Mouse (Mus musculus) mesoderm, embryonic 11.5 days (tissue): ENCODE measurements around the gene Fam207a.

Experiments
- DNase-seq: peaks from one replicate; pipeline ENCODE4 v3.0.0-alpha.2; 2012; ENCODE audit warnings: low read depth, low spot score

The Fam207a gene

DNA sequence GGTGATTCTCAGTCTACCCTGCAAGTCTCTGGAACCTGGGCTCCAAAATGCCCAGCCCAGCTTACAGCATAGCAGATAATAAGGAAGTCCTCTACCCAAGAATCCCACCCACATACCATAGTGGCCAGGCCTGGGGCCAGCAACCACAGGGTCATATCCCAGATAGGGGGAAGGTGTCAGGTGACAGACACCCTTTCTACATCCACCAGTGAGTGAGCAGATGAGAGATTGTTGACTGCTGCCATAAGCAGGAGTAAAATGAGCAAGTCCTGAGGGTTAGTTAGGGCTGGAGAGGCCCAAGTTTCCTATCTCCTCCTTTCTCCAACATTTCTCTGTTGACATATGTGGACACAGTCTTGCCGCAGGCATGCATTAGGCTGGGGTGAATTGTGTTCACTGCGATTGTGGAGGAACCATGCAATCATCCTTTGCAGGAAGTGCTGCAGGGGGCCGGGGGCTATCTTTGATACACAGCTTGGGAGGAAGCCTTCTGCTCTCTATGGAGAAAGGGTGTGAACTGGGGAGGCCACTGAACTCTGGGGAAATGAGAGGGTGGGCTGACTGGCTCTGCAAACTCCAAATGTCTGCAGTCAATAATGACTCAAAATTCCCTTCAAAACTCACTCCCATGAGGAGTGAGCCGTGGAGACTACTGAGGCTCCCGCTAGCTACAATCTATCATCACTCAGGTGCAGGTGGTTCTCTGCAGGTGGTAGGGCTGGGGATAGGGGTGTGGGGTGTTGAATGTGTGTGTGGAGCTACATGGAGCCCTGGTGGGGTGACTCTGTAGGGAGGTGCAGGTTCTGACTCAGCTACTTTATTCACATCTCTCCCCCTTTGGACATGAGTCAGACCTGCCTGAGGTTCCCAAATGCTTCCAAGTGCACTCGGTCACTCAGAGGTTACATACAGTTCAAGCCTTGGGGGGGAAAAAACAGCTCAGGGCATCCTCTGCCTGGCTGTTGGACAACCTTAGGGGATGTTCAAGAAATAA is 15.7 kb upstream of the Fam207a start:
- DNase-seq = no peak

DNA sequence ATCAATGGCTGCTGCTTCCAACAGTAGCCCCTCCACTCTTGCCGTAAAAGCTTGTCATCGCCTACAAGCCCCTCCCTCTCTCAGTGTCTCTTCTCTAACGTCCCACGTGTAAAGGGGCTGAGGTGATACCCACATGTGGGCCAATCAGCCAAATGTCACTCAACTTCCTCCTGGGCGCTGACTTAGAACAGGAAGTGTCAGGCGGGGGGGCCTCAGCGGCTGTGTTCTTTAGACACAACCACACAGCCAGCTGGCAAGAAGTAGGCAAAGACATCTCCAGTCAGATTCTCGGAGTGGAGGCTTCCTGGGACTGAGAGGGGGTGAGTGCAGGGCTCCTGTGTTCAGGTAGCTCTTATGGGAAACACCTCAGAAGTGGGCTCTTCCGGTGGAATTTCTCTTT is 14.6 kb upstream of the Fam207a start, which contains the start of gene Itgb2:
Itgb2 (plus strand) TSS at position 113 of the 400 bp plus-strand sequence.
- no peak for DNase-seq

DNA sequence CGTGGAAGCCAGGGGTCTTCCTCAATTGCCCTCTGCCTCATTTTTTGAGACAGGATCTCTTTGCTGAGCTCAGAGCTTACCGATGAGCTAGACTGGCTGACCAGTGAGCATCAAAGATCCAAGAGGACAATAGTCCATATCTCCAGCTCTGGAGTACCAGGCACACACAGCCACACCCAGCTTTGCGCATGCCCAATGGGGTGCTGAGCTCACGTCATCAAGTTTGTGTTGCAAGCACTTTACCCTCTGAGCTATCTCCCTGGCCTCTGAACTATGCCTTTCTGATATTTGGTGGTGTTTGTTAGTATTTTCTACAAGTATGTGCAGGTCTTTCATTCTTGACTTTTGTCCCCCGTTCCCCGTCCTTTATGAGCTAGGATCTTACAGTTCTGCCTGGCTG is 13.0 kb upstream of the Fam207a start:
- DNase-seq = no peak

GRCm38 (mm10) chr10:77526488-77526887 is 10.9 kb upstream of the Fam207a start:
- no peak for DNase-seq

DNA sequence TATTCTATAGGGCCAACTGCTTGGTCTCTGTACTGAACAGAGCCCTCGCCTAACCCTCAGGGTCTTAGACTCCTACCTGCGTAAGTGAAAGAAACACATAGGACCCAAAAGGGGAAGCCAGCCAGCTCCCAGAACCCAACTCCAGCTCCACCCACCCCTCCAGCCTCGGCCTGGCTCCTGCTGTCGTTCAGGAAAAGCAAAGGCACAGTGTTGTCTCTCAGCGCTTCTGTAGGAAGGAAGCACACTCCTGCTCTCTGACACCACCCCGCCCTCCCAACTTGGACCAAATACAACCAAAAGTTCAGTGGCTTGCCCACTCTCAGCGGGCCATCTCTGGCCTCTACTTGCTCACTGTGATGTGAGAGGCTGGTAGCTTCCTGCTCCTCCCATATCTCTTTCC is 7.7 kb upstream of the Fam207a start:
- no peak for DNase-seq

DNA sequence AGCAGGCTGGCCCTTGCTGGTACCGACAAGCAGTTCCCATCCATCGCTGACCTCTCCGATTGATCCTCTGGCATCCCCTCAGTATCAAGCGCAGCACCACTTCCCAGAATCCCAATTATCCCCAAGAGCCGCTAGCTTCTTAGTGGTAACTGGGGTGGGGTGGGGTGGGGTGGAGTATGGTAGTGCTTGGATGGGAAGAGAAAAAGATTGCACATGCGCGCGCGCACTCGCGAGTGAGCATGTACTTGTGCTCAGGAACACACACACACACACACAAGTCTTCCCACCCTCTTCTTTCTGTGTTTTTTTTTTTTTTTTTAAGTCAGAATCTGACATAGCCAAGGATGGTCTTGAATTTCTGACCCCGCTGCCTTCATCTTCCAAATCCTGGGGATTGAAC is 7.2 kb upstream of the Fam207a start:
- peak; percentile 4 for DNase-seq

GRCm38 (mm10) chr10:77522021-77522731 is 6.6 kb upstream of the Fam207a start:
- peak; percentile 6 for DNase-seq

DNA sequence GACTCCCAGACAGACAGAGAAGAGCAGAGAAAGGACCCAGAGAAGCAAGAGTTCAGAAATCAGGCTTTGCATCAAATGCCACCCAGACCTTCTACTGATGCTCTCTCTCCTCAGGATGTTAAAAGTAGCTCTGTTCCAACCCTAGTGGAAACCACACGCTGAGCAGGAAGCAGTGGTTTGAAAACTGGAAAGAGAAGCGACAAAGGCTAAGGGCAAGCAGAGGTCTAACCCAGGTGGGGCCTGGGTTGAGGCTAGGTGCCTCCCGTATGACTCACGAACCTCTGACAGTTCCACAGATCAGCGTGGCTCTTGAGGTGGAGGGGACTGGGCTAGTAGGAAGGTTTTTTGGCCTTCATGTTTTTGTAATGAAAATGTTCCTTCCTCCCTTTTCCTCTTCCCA is 4.9 kb upstream of the Fam207a start:
- DNase-seq = no peak

DNA sequence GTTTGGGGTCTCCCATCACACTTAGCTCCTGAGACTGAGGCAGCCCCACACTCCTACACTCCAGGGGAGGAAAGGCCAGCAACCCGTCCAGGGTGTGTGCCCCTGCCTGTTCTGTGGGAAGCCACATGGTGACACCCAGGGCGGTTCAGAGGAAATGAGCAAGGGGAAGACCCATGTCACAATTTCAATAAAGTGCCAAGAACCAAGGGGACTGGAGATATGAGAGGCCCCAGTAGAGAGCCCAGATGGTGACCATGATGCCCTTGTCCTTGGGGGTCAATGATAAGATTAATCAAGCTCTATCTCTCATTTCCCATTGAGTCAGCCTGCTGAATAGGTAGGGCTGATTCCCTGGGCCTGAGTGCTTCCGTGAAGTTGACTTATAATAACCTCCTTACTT is 3.6 kb upstream of the Fam207a start:
- DNase-seq = no peak

DNA sequence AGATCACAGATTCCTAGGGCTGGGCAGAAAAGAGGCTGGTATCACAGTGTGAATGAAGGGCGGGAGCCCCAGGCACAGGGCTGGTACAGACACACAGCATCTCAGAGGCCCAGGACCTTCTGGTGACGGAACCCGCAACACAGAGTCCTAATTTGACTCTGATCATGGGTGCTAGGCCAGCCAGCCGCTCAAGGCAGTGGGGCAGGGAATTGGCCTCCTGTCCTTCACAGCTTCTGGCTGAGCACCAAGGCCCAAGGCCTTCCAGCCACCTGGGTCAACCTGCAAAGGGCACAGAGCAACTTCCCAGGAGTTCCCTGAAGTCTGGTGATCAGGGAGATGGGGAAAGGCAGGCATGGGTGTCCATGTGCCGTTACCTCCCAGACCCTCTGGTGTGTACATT is 2.2 kb upstream of the Fam207a start:
- no peak for DNase-seq

DNA sequence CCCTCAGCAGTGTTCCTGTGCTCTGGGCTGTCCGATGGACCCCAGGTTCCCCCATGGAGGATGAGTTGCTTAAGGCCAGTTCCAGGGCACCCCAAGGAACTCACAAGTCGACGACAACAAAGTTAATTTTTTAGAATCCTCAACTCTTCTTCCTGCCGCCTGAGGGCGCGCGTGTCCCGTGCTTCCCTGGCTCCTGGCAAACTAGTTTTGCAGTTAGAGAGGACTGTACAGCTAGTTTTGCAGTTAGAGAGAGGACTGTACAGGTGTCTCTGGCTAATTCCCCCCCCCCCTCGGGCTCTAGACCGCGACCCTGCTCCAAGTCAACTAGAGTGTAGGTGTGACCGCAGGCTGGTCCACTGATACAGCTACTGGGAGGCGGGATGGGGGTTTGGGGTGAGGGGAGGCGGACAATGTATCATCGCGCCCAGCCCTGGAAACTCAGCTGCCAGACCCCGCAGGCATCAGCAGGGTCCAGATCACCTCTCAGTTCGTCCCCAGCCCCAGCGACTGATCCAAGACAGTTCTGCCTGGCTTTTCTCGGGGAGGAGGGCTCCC is 1.6 kb upstream of the Fam207a start:
- peak; percentile 80 for DNase-seq

DNA sequence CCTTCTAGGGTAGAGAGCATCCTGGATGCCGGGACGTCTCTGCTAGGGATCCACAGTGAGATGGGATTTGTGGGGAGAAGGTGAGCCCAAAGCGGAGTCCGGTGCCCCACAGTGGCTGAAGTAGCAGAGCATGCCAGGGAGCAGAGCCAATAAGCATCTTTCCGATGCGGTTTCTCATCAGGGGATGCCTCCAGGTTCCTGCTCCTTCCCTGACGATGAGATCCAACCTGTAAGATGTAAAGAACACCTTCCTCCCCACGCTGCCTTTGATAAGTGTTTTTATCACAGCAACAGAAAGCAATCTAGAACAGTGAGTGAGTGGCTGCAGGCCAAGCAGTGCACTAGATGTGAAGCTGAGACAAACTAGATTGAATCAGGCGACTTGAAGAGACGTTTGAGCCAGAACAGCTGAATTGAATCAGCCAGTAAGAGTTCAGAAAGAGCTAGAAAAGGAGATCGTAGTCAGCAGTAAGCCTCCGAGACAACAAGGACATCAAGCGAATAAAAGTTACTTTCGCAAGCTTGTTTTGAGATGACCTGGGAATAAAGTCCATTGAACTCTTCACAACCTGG is 880 bp upstream of the Fam207a start:
- peak; percentile 5 for DNase-seq

- no peak for DNase-seq
Measured at GRCm38 (mm10) chr10:77510225-77510982, 5.2 kb downstream of the Fam207a start.

DNA sequence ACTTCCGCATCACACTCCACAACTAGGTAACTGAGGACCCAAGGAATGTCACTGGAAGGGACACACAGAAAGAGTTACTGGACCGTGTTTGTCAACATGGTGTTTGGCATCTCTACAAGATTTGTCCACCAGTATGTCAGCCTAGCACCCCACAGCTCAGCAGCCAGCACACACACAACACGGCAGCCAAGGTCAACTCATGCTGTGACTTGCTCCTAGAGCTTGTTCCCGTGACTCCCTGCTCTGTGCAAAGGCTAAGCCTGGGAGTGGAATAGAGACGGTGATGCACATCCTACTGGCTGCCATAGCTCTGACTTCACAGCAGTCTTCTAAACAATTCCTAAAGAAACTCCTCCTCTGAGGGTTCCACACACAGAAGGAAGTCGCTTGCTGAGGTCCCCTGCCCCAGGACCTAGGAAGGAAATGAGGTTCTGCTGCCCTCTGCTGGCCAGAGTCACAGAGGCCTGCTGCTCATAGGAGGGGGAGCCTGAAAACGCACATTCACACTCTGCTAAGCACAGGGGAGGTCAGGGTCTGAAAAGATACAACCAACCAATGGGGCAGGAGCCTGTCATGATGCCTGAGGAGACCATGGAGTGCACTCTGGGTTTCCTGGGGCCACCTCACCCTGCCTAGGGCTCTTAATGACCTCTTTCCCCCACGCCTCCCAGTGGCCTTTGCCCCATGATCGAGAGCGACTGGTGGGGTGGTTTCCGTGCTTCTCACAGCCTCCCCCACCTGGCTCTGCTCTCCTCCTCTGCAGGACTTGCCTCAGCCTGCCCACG is 6.0 kb downstream of the Fam207a start:
- peak; percentile 89 for DNase-seq

DNA sequence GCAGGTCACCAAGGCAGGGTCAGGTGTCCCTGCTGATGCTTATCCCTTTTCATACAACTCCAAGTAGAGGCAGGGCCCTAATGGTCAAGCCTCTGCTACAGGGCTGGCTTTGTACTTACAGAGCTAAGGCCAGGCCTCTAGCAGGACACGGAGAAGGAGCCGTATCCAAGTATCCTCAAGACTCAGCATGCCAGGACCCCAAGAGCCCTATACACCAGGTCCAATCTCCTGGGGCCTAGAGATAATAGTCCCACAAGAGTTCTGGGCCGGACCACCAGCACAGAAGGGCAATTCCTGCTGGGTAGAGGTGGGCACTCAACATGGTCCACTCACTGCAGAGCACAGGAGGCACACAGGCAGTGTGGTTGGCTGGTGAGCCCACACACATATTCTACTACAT is 6.8 kb downstream of the Fam207a start:
- DNase-seq = no peak

DNA sequence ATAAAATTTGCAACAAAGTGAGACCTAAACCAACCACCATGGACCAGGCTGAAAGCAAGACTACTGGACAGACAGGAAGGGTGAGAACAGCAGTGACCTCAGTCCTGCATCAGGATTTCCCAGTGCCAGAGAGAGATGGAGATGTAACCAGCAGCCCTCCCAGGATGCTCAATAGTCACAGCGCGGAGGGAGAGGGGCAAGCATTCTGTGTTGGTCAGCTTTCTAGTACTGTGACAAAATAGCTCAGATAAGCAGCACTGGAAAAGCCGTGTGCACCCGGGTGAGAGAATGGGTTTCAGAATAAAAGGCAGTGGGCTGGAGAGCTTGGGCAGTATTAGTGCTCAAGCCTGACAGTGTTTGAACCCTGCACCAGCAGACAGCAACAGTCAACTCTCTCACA is 7.8 kb downstream of the Fam207a start:
- no peak for DNase-seq

GRCm38 (mm10) chr10:77506961-77507577 is 8.5 kb downstream of the Fam207a start:
- no peak for DNase-seq

GRCm38 (mm10) chr10:77506526-77506925 is 9.1 kb downstream of the Fam207a start:
- no peak for DNase-seq

DNA sequence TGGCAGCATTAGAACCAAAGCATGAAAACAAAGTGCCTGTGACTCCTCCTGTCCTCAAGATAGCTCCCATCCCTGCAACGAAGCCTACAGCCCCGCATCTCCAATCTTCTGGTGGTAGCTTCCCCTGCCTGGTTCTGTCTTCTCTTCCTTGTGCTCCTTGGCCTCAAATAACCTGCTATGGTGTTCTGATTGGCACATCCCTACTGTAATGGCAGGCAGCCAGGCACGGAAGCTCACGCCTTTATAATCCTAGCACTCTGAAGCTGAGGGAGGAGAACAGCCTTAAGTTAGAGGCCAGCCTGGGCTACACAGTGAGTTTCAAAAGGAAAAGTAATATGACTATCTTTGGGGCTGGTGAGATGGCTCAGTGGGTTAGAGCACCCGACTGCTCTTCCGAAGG is 11.4 kb downstream of the Fam207a start:
- DNase-seq = no peak
